Mouse (Mus musculus) urinary bladder, adult 2 months (tissue): ENCODE results near the gene Olfr1419. TPM values are rescaled to one million over a fixed set of nuclear protein-coding genes. Genes with fewer than 3 reads are reported as not detected.
"Not testable (repeated sequence)": the region's sequence is repeated elsewhere in the genome, so short reads cannot be mapped to it uniquely, and the experiment has no call there.

Experiments used
- DNase-seq: peaks from one replicate; pipeline ENCODE4 v3.0.0; 2022; ENCODE audit warnings: low spot score
- polyA plus RNA-seq: library from polyadenylated mRNA; depleted of rRNA; stranded (reverse); fragments of >200 nt; gene quantifications from 2 replicates; pipeline ENCODE4 v1.2.3, GENCODE M21; 2012; rRNA removed

Gene Olfr1419
- polyA plus RNA-seq = 0.03 TPM in 1 of 2 replicates, not detected in the other

GRCm38 (mm10) chr19:11875006-11875405 is at the start of gene Olfr1419:
TSS of gene Olfr1419 (minus strand) at chr19:11875106.
- no peak for DNase-seq

- DNase-seq = not testable (repeated sequence)
These were observed 47.6 kb upstream of the Olfr1419 start for GRCm38 (mm10) chr19:11922515-11922914.

GRCm38 (mm10) chr19:11922068-11922467 is 47.2 kb upstream of the Olfr1419 start:
- no peak for DNase-seq

- no peak for DNase-seq
These were observed 40.9 kb upstream of the Olfr1419 start for GRCm38 (mm10) chr19:11915804-11916203.

- peak; percentile 47 for DNase-seq
These were observed 37.7 kb upstream of the Olfr1419 start for GRCm38 (mm10) chr19:11912533-11913121.

- DNase-seq = peak; percentile 97
These were observed 37.2 kb upstream of the Olfr1419 start, which contains the start of gene Patl1 for GRCm38 (mm10) chr19:11912037-11912532. TSS of gene Patl1 (plus strand) at chr19:11912399.

GRCm38 (mm10) chr19:11911603-11912002 is 36.7 kb upstream of the Olfr1419 start:
- DNase-seq = no peak

GRCm38 (mm10) chr19:11911021-11911420 is 36.1 kb upstream of the Olfr1419 start:
- no peak for DNase-seq

GRCm38 (mm10) chr19:11886265-11886664 is 11.4 kb upstream of the Olfr1419 start, which contains the start of gene Olfr1420:
TSS of gene Olfr1420 (plus strand) at chr19:11886565.
- DNase-seq = no peak

- DNase-seq = not testable (repeated sequence)
These were observed 3.5 kb upstream of the Olfr1419 start for GRCm38 (mm10) chr19:11878404-11878803.

GRCm38 (mm10) chr19:11867837-11868236 is 7.1 kb downstream of the Olfr1419 start:
- DNase-seq = no peak

GRCm38 (mm10) chr19:11860966-11861365 is 13.9 kb downstream of the Olfr1419 start, which contains the start of gene Olfr1418:
TSS of gene Olfr1418 (minus strand) at chr19:11861066.
- no peak for DNase-seq

- DNase-seq = no peak
These were observed 18.4 kb downstream of the Olfr1419 start for GRCm38 (mm10) chr19:11856506-11856905.

GRCm38 (mm10) chr19:11854821-11855220 is 20.1 kb downstream of the Olfr1419 start:
- DNase-seq = no peak

GRCm38 (mm10) chr19:11852652-11853051 is 22.3 kb downstream of the Olfr1419 start:
- DNase-seq = no peak

- no peak for DNase-seq
These were observed 28.6 kb downstream of the Olfr1419 start for GRCm38 (mm10) chr19:11846333-11846732.

- DNase-seq = no peak
These were observed 35.8 kb downstream of the Olfr1419 start, which contains the start of gene Olfr1417 for GRCm38 (mm10) chr19:11839119-11839518. TSS of gene Olfr1417 (minus strand) at chr19:11839219.

GRCm38 (mm10) chr19:11823346-11824065 is 51.4 kb downstream of the Olfr1419 start:
- no peak for DNase-seq

- DNase-seq = no peak
These were observed 54.7 kb downstream of the Olfr1419 start for GRCm38 (mm10) chr19:11820211-11820610.

- DNase-seq = peak; percentile 48
These were observed 55.1 kb downstream of the Olfr1419 start for GRCm38 (mm10) chr19:11819800-11820199.

- no peak for DNase-seq
These were observed 55.7 kb downstream of the Olfr1419 start, which contains the start of gene Stx3 for GRCm38 (mm10) chr19:11819143-11819700. TSS of gene Stx3 (minus strand) at chr19:11819403.
